Mouse (Mus musculus) CD4-positive, CD25-positive, alpha-beta regulatory T cell, adult 2 months (primary cell): Measurements from ENCODE around the gene Kbtbd8.

ENCODE experiments used
- DNase-seq: peaks from one replicate; pipeline ENCODE4 v3.0.0-alpha.2; 2012; ENCODE audit warnings: low read depth, low spot score

Gene Kbtbd8

GRCm38 (mm10) chr6:95116946-95117345, at the start of gene Kbtbd8:
Gene Kbtbd8, plus strand, starts transcription at chr6:95117240.
- DNase-seq: peak; percentile 25

- DNase-seq: no peak
Measured at GRCm38 (mm10) chr6:95069753-95070152, 47.3 kb upstream of the Kbtbd8 start.

GRCm38 (mm10) chr6:95085276-95085675, 31.8 kb upstream of the Kbtbd8 start:
- no peak for DNase-seq

GRCm38 (mm10) chr6:95087154-95087846, 29.7 kb upstream of the Kbtbd8 start:
- DNase-seq: no peak

GRCm38 (mm10) chr6:95088075-95088474, 29.0 kb upstream of the Kbtbd8 start:
- peak; percentile 31 for DNase-seq

- DNase-seq: no peak
Measured at GRCm38 (mm10) chr6:95094695-95095094, 22.3 kb upstream of the Kbtbd8 start.

GRCm38 (mm10) chr6:95098366-95099109, 18.5 kb upstream of the Kbtbd8 start:
- DNase-seq: peak; percentile 76

GRCm38 (mm10) chr6:95103706-95104105, 13.3 kb upstream of the Kbtbd8 start:
- DNase-seq: no peak

GRCm38 (mm10) chr6:95108437-95108836, 8.6 kb upstream of the Kbtbd8 start:
- DNase-seq: no peak

GRCm38 (mm10) chr6:95109691-95110450, 7.2 kb upstream of the Kbtbd8 start:
- no peak for DNase-seq

GRCm38 (mm10) chr6:95112015-95112414, 5.0 kb upstream of the Kbtbd8 start:
- no peak for DNase-seq

- no peak for DNase-seq
Measured at GRCm38 (mm10) chr6:95116513-95116912, 527 bp upstream of the Kbtbd8 start.

GRCm38 (mm10) chr6:95117614-95118541, 838 bp downstream of the Kbtbd8 start:
- peak; percentile 98 for DNase-seq

- no peak for DNase-seq
Measured at GRCm38 (mm10) chr6:95119389-95119788, 2.3 kb downstream of the Kbtbd8 start.

GRCm38 (mm10) chr6:95149931-95150534, 33.0 kb downstream of the Kbtbd8 start:
- no peak for DNase-seq

GRCm38 (mm10) chr6:95150885-95151284, 33.8 kb downstream of the Kbtbd8 start:
- no peak for DNase-seq

GRCm38 (mm10) chr6:95151563-95151962, 34.5 kb downstream of the Kbtbd8 start:
- DNase-seq: no peak

- DNase-seq: no peak
Measured at GRCm38 (mm10) chr6:95163965-95164364, 46.9 kb downstream of the Kbtbd8 start.

- no peak for DNase-seq
Measured at GRCm38 (mm10) chr6:95165630-95166029, 48.6 kb downstream of the Kbtbd8 start.

- DNase-seq: no peak
Measured at GRCm38 (mm10) chr6:95167668-95168227, 50.7 kb downstream of the Kbtbd8 start.
